Mouse (Mus musculus) embryonic facial prominence, embryonic 12.5 days (tissue): ENCODE data around the gene Carf. TPM values are rescaled to one million over a fixed set of nuclear protein-coding genes. Genes with fewer than 3 reads are reported as not detected.
"Not testable (repeated sequence)": the region's sequence is repeated elsewhere in the genome, so short reads cannot be mapped to it uniquely, and the experiment has no call there.

Source experiments
- ATAC-seq: fragments of 200-750 bp; cut with Nextera tagmentation; 2 replicates; pipeline ENCODE4 v1.8.0; 2017; ENCODE audit not compliant: insufficient number of reproducible peaks, insufficient read depth, low FRiP score, low TSS enrichment
- H3K27ac ChIP-seq: fragments of 300-500 bp; sonication (generic); 2 replicates; pipeline ENCODE4 v1.5.1; 2016; ENCODE audit warnings: mild to moderate bottlenecking
- H3K27me3 ChIP-seq: fragments of 300-500 bp; sonication (generic); 2 replicates; pipeline ENCODE4 v1.6.1; 2016; ENCODE audit warnings: mild to moderate bottlenecking, moderate library complexity
- H3K36me3 ChIP-seq: fragments of 300-500 bp; sonication (generic); 2 replicates; pipeline ENCODE4 v1.6.1; 2016; ENCODE audit warnings: mild to moderate bottlenecking
- H3K4me1 ChIP-seq: fragments of 300-500 bp; sonication (generic); 2 replicates; pipeline ENCODE4 v1.6.1; 2016
- H3K4me2 ChIP-seq: fragments of 300-500 bp; sonication (generic); replicated peaks from 2 replicates; pipeline ENCODE4 v1.6.1; 2016; ENCODE audit warnings: mild to moderate bottlenecking, moderate library complexity
- H3K4me3 ChIP-seq: fragments of 300-500 bp; sonication (generic); 2 replicates; pipeline ENCODE4 v1.5.1; 2016; ENCODE audit warnings: mild to moderate bottlenecking
- H3K9ac ChIP-seq: fragments of 300-500 bp; sonication (generic); 2 replicates; pipeline ENCODE4 v1.6.1; 2016; ENCODE audit warnings: mild to moderate bottlenecking, moderate library complexity
- H3K9me3 ChIP-seq: fragments of 300-500 bp; sonication (generic); 2 replicates; pipeline ENCODE4 v1.6.1; 2016; ENCODE audit warnings: mild to moderate bottlenecking, moderate library complexity
- WGBS: fragments of 180-500 bp; shearing (Covaris S2); methylation state at CpG from one replicate; pipeline ENCODE4 v1.1.7; 2016; 5-methylcytosine and 5-hydroxymethylcytosine counted together
- polyA plus RNA-seq: library from polyadenylated mRNA; unstranded; fragments of >200 nt; fragmentation: Nextera tagmentation; extraction: Ambion mirVana; gene quantifications from 2 replicates; pipeline ENCODE4 v1.2.1, GENCODE M21; 2016

The Carf gene
- polyA plus RNA-seq, 1 experiment from 2014 or later: 7.8 TPM

DNA sequence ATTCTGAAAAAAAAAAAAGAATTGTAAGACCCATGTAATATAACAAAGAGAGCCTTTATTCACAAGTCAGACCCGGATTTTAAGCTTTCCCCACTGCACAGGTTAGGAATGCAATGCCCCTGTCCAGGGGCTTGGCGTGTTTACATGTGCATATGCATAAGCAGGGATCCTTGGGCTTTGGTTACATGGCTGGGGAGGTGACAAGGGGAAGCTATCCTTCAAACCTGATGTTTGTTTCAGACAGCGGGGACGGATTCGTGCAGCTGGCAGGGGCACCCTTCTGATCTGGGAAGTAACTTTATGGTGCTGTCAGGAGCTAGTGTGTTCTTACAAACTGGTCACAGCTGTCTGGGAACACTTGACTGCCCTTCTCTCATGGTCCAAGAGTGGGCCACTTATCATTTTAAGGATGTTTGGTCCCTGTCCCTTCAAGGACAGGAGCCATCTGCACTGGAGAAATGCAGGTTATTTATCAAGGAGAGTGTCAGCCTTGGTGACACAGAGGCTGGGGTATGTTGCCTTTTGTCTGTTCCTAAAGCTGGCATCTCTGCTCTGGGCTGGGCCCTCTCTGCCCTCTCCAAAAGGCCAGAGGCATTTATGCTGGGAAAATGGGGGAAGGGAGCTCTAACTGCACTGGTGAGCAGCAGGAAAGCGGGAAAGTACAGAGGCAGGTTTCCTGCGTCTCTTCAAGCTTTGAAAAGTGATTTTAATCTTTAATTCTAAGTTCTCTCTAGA, 19.8 kb downstream of the Carf start:
- H3K4me2 ChIP-seq: no peak overlapping the region
- no peak overlapping the region for H3K9ac ChIP-seq
- H3K4me3 ChIP-seq: no peak overlapping the region
- peaks cover 8% of the 10 kb centered on the region; the same call in 1 of the 2 replicates for H3K36me3 ChIP-seq
- WGBS: 77% methylated on average over 7 of the region's 7 CpGs
- no peaks in the 10 kb centered on the region for H3K4me1 ChIP-seq
- no peak for ATAC-seq
- no peaks in the 10 kb centered on the region for H3K9me3 ChIP-seq
- H3K27ac ChIP-seq: no peak overlapping the region
- H3K27me3 ChIP-seq: no peaks in the 10 kb centered on the region

DNA sequence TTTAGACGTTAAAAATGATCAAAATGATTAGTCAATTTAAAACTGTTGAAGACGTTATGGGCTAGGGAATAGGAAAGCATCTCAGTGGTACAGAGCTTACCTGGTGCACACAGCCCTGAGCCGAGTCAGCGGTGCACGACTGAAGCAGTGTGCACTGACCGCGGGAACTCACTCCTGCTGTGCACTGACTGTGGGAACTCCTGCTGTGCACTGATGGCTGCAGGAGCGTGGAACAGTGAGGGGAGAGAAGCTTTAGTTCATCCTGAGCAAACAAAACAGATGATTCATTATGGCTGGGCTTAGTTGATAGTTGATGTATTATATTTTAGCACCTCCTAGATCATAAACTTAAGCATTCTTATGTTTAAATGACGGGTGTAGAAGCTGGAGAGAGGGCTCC, 39.3 kb downstream of the Carf start:
- H3K4me3 ChIP-seq: no peak overlapping the region
- no peaks in the 10 kb centered on the region for H3K27me3 ChIP-seq
- H3K9ac ChIP-seq: no peak overlapping the region
- H3K9me3 ChIP-seq: no peaks in the 10 kb centered on the region
- H3K4me2 ChIP-seq: no peak overlapping the region
- no peaks in the 10 kb centered on the region for H3K4me1 ChIP-seq
- peaks cover 8% of the 10 kb centered on the region; the same call in 1 of the 2 replicates for H3K36me3 ChIP-seq
- no peak for ATAC-seq
- 54% methylated on average over 9 of the region's 9 CpGs for WGBS
- H3K27ac ChIP-seq: no peak overlapping the region

- Histone ChIP-seq H3K9ac (no peak overlapping the region), H3K36me3 (peaks cover 3% of the 10 kb centered on the region; the same call in 1 of the 2 replicates), H3K27ac (no peak overlapping the region), H3K4me2 (no peak overlapping the region), H3K9me3 (no peaks in the 10 kb centered on the region), H3K4me1 (no peaks in the 10 kb centered on the region), H3K4me3 (no peak overlapping the region), H3K27me3 (no peaks in the 10 kb centered on the region)
- ATAC-seq: no peak
- WGBS: 62% methylated on average over 5 of the region's 5 CpGs
Observed at GRCm38 (mm10) chr1:60152700-60153099, 54.7 kb downstream of the Carf start.

GRCm38 (mm10) chr1:60156651-60157050, 58.6 kb downstream of the Carf start:
- Histone ChIP-seq H3K9ac (no peak overlapping the region), H3K9me3 (no peaks in the 10 kb centered on the region), H3K27me3 (no peaks in the 10 kb centered on the region), H3K4me1 (peaks cover 3% of the 10 kb centered on the region; the same call in 1 of the 2 replicates), H3K27ac (no peak overlapping the region), H3K36me3 (no peaks in the 10 kb centered on the region), H3K4me3 (no peak overlapping the region), H3K4me2 (no peak overlapping the region)
- ATAC-seq: no peak
- WGBS: 70% methylated on average over 7 of the region's 7 CpGs

GRCm38 (mm10) chr1:60158411-60158810, 60.4 kb downstream of the Carf start:
- H3K4me3 ChIP-seq: no peak overlapping the region
- H3K36me3 ChIP-seq: no peaks in the 10 kb centered on the region
- no peak overlapping the region for H3K9ac ChIP-seq
- no peaks in the 10 kb centered on the region for H3K9me3 ChIP-seq
- WGBS: 20% methylated on average over 3 of the region's 3 CpGs
- peaks cover 3% of the 10 kb centered on the region; the same call in 1 of the 2 replicates for H3K4me1 ChIP-seq
- no peak overlapping the region for H3K4me2 ChIP-seq
- ATAC-seq: no peak
- peak overlapping the region; percentile 61; the same call in 1 of the 2 replicates for H3K27ac ChIP-seq
- H3K27me3 ChIP-seq: no peaks in the 10 kb centered on the region

DNA sequence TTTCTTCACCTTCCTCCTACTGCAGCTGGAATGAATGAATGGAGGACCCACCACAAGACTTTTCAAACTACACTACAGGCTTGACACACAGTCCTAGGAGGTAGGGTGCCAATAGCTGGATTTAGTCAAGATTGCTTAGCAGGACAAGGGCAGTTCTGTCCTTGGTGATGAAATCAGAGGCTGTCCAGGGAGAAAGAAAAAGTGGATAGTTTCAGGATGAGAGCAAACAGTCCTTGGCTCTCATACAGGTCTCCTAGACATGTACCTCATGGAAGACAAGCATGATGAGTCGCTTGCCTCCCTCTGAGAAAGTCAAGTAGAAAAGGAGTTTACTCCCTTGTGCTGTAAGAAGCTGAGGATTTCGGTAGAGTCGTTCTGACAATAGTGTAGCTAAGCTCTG, 65.6 kb downstream of the Carf start:
- 90% methylated on average over 3 of the region's 3 CpGs for WGBS
- H3K36me3 ChIP-seq: no peaks in the 10 kb centered on the region
- no peak overlapping the region for H3K27ac ChIP-seq

GRCm38 (mm10) chr1:60169626-60170025, 71.6 kb downstream of the Carf start:
- no peak overlapping the region for H3K27ac ChIP-seq
- H3K9me3 ChIP-seq: no peaks in the 10 kb centered on the region
- no peaks in the 10 kb centered on the region for H3K4me1 ChIP-seq
- H3K4me3 ChIP-seq: no peak overlapping the region
- no peaks in the 10 kb centered on the region for H3K27me3 ChIP-seq
- no peak overlapping the region for H3K9ac ChIP-seq
- H3K36me3 ChIP-seq: no peaks in the 10 kb centered on the region
- ATAC-seq: no peak
- H3K4me2 ChIP-seq: no peak overlapping the region
- 80% methylated on average over 2 of the region's 2 CpGs for WGBS

More for the DNA sequence above, 65.6 kb downstream of the Carf start:
- Histone ChIP-seq H3K4me3 (no peak overlapping the region), H3K4me2 (no peak overlapping the region), H3K27me3 (no peaks in the 10 kb centered on the region), H3K9ac (no peak overlapping the region), H3K4me1 (no peaks in the 10 kb centered on the region), H3K9me3 (no peaks in the 10 kb centered on the region)
- ATAC-seq: no peak

DNA sequence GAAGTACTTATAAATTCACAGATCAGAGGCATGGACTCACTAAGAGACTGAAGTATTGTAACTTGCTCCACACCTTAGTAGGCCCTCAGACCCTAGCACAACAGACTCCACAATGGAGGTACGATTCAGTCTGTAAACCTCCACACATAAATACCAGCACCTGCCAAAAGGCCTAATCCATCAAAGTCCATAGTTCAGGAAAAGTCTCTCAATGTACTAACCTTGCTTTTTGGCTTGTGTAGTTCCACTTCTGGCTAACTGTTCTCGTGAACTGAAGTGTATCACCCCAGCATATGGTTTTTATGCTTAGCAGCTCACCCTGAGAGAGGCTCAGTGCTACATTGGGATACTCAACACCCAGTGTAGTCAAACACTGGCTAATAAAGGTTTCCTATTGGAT, 72.2 kb downstream of the Carf start:
- Histone ChIP-seq H3K27ac (no peak overlapping the region), H3K36me3 (no peaks in the 10 kb centered on the region), H3K27me3 (no peaks in the 10 kb centered on the region), H3K4me3 (no peak overlapping the region), H3K9me3 (no peaks in the 10 kb centered on the region), H3K9ac (no peak overlapping the region), H3K4me1 (no peaks in the 10 kb centered on the region), H3K4me2 (no peak overlapping the region)
- WGBS: 79% methylated on average over 2 of the region's 2 CpGs
- ATAC-seq: no peak

DNA sequence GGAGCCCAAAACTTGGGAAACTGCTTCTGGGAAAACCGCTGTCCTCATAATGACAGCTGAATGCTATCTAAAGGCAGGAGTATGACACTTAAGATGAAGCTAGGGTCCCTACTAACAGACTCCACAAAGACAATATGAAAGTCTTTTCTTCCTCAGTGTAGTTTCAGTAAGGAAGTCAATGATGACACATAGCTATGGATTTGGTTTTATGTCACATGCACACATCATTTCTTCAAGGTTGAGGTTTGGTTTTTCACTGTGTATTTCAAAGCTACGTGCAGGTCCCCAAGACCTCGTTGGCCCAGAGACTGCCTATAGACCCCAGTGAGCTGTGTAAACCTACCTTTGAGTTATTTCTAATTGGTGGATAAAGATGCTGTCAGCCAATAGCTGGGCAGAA, 75.1 kb downstream of the Carf start:
- H3K36me3 ChIP-seq: no peaks in the 10 kb centered on the region
- H3K9me3 ChIP-seq: no peaks in the 10 kb centered on the region
- H3K4me3 ChIP-seq: no peak overlapping the region
- H3K4me2 ChIP-seq: no peak overlapping the region
- no peaks in the 10 kb centered on the region for H3K27me3 ChIP-seq
- H3K27ac ChIP-seq: no peak overlapping the region
- ATAC-seq: no peak
- H3K9ac ChIP-seq: no peak overlapping the region
- WGBS: 92% methylated on average over 3 of the region's 3 CpGs
- H3K4me1 ChIP-seq: no peaks in the 10 kb centered on the region

- not testable (repeated sequence) for H3K4me1 ChIP-seq, H3K9ac ChIP-seq, H3K36me3 ChIP-seq, H3K4me3 ChIP-seq, H3K27ac ChIP-seq, H3K4me2 ChIP-seq, H3K9me3 ChIP-seq, ATAC-seq, H3K27me3 ChIP-seq
- 86% methylated on average over 1 of the region's 1 CpGs for WGBS
Observed at GRCm38 (mm10) chr1:60177814-60178213, 79.8 kb downstream of the Carf start.

DNA sequence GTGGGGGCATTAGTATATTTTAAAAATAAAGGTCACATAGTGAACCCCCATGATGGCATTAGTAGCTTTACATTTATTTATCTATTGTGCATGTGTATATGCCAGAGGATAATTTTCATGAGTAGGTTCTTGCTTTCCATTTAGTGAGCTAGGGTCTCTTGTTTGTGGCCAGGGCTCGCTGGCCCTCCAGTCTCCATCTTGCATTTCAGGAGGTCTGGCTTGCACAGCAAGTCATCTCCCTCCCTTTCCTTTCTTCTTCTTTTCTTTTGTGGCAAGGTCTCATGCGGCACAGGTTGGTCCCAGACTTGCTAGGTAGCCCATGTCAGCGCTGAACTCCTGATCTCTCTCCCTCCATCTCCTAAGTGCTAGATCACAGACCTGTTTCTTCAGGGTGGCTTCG, 81.3 kb downstream of the Carf start:
- Histone ChIP-seq H3K4me1 (peaks cover 7% of the 10 kb centered on the region; the same call in 1 of the 2 replicates), H3K4me2 (peak overlapping the region; percentile 52), H3K36me3 (no peaks in the 10 kb centered on the region), H3K9me3 (no peaks in the 10 kb centered on the region), H3K9ac (peak overlapping the region; percentile 24; the same call in 1 of the 2 replicates), H3K4me3 (peak overlapping the region; percentile 86), H3K27me3 (no peaks in the 10 kb centered on the region), H3K27ac (0 out of 2 replicates have a peak overlapping the region, but pooled peaks have one; percentile 19)
- 26% methylated on average over 4 of the region's 4 CpGs for whole genome bisulfite sequencing
- no peak for ATAC-seq

GRCm38 (mm10) chr1:60179932-60180783, 82.1 kb downstream of the Carf start, which contains the start of gene Nbeal1:
Nbeal1 (plus strand) TSS chr1:60180599.
- Histone ChIP-seq H3K27me3 (no peaks in the 10 kb centered on the region), H3K4me2 (peak within 1 kb of the TSS; percentile 52), H3K9me3 (no peaks in the 10 kb centered on the region), H3K27ac (peak within 1 kb of the TSS; percentile 96), H3K36me3 (no peaks in the 10 kb centered on the region), H3K9ac (peak within 1 kb of the TSS; percentile 84), H3K4me1 (peaks cover 7% of the 10 kb centered on the region; the same call in 1 of the 2 replicates), H3K4me3 (peak within 1 kb of the TSS; percentile 86)
- peak; percentile 99 for ATAC-seq
- WGBS: under 1% methylated on average over 72 of the region's 74 CpGs
